Mouse (Mus musculus): ENCODE results near the gene Ddx47. TPM values are rescaled to one million over a fixed set of nuclear protein-coding genes. Genes with fewer than 3 reads are reported as not detected.

Ddx47 gene
- total RNA-seq, 1 experiment: 75.1 TPM

DNA sequence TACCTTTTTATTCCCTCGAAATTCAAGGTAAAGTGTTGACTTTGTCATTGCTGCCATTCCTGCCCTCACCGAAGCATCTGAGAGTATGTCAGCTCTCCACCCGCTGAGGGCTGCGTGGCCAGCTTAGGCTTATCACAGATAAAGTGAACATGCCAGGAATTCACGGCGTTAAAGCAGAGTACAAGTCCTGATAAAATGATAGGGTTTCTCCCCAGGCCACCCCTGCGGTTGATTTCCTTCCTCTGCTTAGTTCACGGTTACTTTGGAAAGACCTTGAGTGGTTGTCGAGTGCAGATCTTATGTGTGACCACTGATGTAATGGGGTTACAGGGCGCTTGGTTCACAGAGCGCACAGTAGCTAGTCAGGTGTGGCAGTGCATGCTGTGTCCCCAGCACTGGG, 5.8 kb downstream of the Ddx47 start:
- no peaks in the 10 kb centered on the region; a peak in 1 of 4 replicates for H3K4me1 ChIP-seq (ENCODE audit: control insufficient read depth in 2 of 2, insufficient read depth in 2 of 2, low read length in 2 of 2, poor library complexity in 1 of 2)
- H3K27ac ChIP-seq (ENCODE audit: insufficient read depth, low read depth, low read length, poor library complexity, severe bottlenecking): no peak overlapping the region
- no peak for DNase-seq (ENCODE audit: low read depth, low spot score)
- in situ Hi-C loops (cut with MboI; ENCODE audit: low sequenced_read_pairs in 2 of 2, unreplicated experiment in 2 of 2): no loop called here
- no peak overlapping the region for H3K4me3 ChIP-seq (ENCODE audit: insufficient read depth in 1 of 2, low read depth in 1 of 2, low read length in 2 of 2, poor library complexity in 1 of 2, severe bottlenecking in 1 of 2)
- H3K36me3 ChIP-seq (ENCODE audit: control insufficient read depth, insufficient read depth, low read length, poor library complexity, severe bottlenecking): peaks cover 49% of the 10 kb centered on the region
- H3K9ac ChIP-seq (ENCODE audit: insufficient read depth, low read depth, low read length, poor library complexity, severe bottlenecking): no peak overlapping the region
- H3K9me3 ChIP-seq (ENCODE audit: control insufficient read depth, insufficient read depth, low read depth, low read length): no peaks in the 10 kb centered on the region
- no peak for TF ChIP-seq MAFK (IDR thresholded peaks at IDR 0.05; ENCODE audit: insufficient read depth, low read depth, low read length)
- no peak for TF ChIP-seq ZNF384 (IDR thresholded peaks at IDR 0.05; ENCODE audit: low read depth, low read length)
- no peak for TF ChIP-seq HCFC1 (IDR thresholded peaks at IDR 0.05; ENCODE audit: borderline replicate concordance, insufficient read depth, low read length)
- no peak for TF ChIP-seq ZC3H11A (IDR thresholded peaks at IDR 0.05; ENCODE audit: borderline replicate concordance, low read depth, low read length)
- TF ChIP-seq CHD2 (IDR thresholded peaks at IDR 0.05; ENCODE audit: low read depth, low read length): no peak

DNA sequence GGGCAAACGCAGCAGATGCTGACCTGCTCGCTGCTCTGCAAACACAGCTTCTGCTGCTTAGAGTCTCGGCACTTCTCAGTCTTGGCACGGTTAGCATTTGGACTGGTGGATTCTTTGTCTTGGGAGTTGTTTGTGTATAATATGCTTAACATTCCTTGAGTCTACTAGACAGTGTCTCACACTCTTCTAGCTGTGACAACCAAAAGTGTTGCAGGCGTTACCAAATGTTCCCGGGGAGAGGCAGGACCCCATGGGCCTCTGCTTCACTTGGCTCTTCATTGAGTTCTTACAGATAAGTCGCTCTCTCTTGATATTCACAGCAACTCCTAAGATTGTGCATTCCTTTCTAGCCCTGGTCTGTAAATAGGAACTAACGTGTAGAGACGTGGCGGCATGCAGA, 8.2 kb downstream of the Ddx47 start:
- in situ Hi-C loops (cut with MboI; ENCODE audit: low sequenced_read_pairs in 2 of 2, unreplicated experiment in 2 of 2): no loop called here
- no peak overlapping the region for H3K27ac ChIP-seq (ENCODE audit: insufficient read depth, low read depth, low read length, poor library complexity, severe bottlenecking)
- DNase-seq (ENCODE audit: low read depth, low spot score): no peak
- no peak overlapping the region for H3K9ac ChIP-seq (ENCODE audit: insufficient read depth, low read depth, low read length, poor library complexity, severe bottlenecking)
- peaks cover 55% of the 10 kb centered on the region for H3K36me3 ChIP-seq (ENCODE audit: control insufficient read depth, insufficient read depth, low read length, poor library complexity, severe bottlenecking)
- no peaks in the 10 kb centered on the region for H3K9me3 ChIP-seq (ENCODE audit: control insufficient read depth, insufficient read depth, low read depth, low read length)
- TF ChIP-seq MAFK (IDR thresholded peaks at IDR 0.05; ENCODE audit: insufficient read depth, low read depth, low read length) (no peak), ZC3H11A (IDR thresholded peaks at IDR 0.05; ENCODE audit: borderline replicate concordance, low read depth, low read length) (no peak), HCFC1 (IDR thresholded peaks at IDR 0.05; ENCODE audit: borderline replicate concordance, insufficient read depth, low read length) (no peak)
- no peak overlapping the region for H3K4me3 ChIP-seq (ENCODE audit: insufficient read depth in 1 of 2, low read depth in 1 of 2, low read length in 2 of 2, poor library complexity in 1 of 2, severe bottlenecking in 1 of 2)
- no peaks in the 10 kb centered on the region for H3K4me1 ChIP-seq (ENCODE audit: control insufficient read depth in 2 of 2, insufficient read depth in 2 of 2, low read length in 2 of 2, poor library complexity in 1 of 2)

DNA sequence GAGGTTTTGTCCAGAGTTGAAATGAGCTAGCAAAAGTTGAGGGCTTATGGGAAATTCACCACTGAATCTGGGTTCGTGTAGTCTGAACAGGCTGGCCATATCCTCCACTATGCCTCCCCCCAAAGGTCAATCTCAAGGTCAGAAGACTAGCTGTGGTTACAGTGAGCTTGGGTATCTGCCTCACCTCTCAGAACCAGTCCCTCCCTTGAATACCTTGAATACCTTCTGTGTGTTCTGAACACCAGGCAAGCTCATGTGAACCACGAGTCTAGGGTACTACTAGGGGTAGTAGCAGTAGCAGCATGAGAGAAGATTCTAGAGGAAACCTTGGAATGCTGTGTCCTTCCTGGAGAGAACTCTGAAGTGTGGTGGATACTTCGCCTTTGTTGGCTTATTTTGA, 10.2 kb downstream of the Ddx47 start:
- no peak overlapping the region for H3K9ac ChIP-seq (ENCODE audit: insufficient read depth, low read depth, low read length, poor library complexity, severe bottlenecking)
- H3K4me3 ChIP-seq (ENCODE audit: insufficient read depth in 1 of 2, low read depth in 1 of 2, low read length in 2 of 2, poor library complexity in 1 of 2, severe bottlenecking in 1 of 2): no peak overlapping the region
- TF ChIP-seq ZC3H11A (IDR thresholded peaks at IDR 0.05; ENCODE audit: borderline replicate concordance, low read depth, low read length) (no peak), CHD2 (IDR thresholded peaks at IDR 0.05; ENCODE audit: low read depth, low read length) (no peak), MAFK (IDR thresholded peaks at IDR 0.05; ENCODE audit: insufficient read depth, low read depth, low read length) (no peak), ZNF384 (IDR thresholded peaks at IDR 0.05; ENCODE audit: low read depth, low read length) (no peak), HCFC1 (IDR thresholded peaks at IDR 0.05; ENCODE audit: borderline replicate concordance, insufficient read depth, low read length) (no peak)
- H3K27ac ChIP-seq (ENCODE audit: insufficient read depth, low read depth, low read length, poor library complexity, severe bottlenecking): no peak overlapping the region
- H3K4me1 ChIP-seq (ENCODE audit: control insufficient read depth in 2 of 2, insufficient read depth in 2 of 2, low read length in 2 of 2, poor library complexity in 1 of 2): no peaks in the 10 kb centered on the region
- in situ Hi-C loops (cut with MboI; ENCODE audit: low sequenced_read_pairs in 2 of 2, unreplicated experiment in 2 of 2): no loop called here
- H3K9me3 ChIP-seq (ENCODE audit: control insufficient read depth, insufficient read depth, low read depth, low read length): no peaks in the 10 kb centered on the region
- peaks cover 44% of the 10 kb centered on the region for H3K36me3 ChIP-seq (ENCODE audit: control insufficient read depth, insufficient read depth, low read length, poor library complexity, severe bottlenecking)
- no peak for DNase-seq (ENCODE audit: low read depth, low spot score)

DNA sequence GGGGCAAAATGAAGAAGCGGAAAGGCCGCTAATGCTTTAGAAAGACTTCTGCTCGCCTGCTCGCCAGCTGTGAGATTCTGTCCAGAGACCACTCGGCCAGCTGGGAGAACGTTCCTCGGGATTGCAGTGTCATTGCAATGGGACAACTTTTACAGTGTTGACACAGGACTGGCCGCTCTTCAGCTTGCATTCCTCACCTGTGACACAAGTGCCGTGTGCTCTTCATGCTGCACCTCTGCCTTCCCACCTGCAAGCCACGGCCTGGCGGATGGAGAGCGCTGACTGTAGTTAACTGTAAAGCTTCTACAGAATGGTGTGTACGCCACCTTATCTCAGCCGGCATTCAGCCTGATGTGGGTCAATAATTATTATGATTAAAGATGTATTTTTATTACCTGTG, 12.0 kb downstream of the Ddx47 start:
- TF ChIP-seq CHD2 (IDR thresholded peaks at IDR 0.05; ENCODE audit: low read depth, low read length) (no peak), ZC3H11A (IDR thresholded peaks at IDR 0.05; ENCODE audit: borderline replicate concordance, low read depth, low read length) (no peak), HCFC1 (IDR thresholded peaks at IDR 0.05; ENCODE audit: borderline replicate concordance, insufficient read depth, low read length) (no peak), ZNF384 (IDR thresholded peaks at IDR 0.05; ENCODE audit: low read depth, low read length) (no peak), MAFK (IDR thresholded peaks at IDR 0.05; ENCODE audit: insufficient read depth, low read depth, low read length) (no peak)
- in situ Hi-C loops (cut with MboI; ENCODE audit: low sequenced_read_pairs in 2 of 2, unreplicated experiment in 2 of 2): no loop called here
- H3K27ac ChIP-seq (ENCODE audit: insufficient read depth, low read depth, low read length, poor library complexity, severe bottlenecking): no peak overlapping the region
- H3K9me3 ChIP-seq (ENCODE audit: control insufficient read depth, insufficient read depth, low read depth, low read length): no peaks in the 10 kb centered on the region
- no peak overlapping the region for H3K9ac ChIP-seq (ENCODE audit: insufficient read depth, low read depth, low read length, poor library complexity, severe bottlenecking)
- H3K36me3 ChIP-seq (ENCODE audit: control insufficient read depth, insufficient read depth, low read length, poor library complexity, severe bottlenecking): peaks cover 29% of the 10 kb centered on the region
- H3K4me1 ChIP-seq (ENCODE audit: control insufficient read depth in 2 of 2, insufficient read depth in 2 of 2, low read length in 2 of 2, poor library complexity in 1 of 2): no peaks in the 10 kb centered on the region
- no peak for DNase-seq (ENCODE audit: low read depth, low spot score)
- H3K4me3 ChIP-seq (ENCODE audit: insufficient read depth in 1 of 2, low read depth in 1 of 2, low read length in 2 of 2, poor library complexity in 1 of 2, severe bottlenecking in 1 of 2): no peak overlapping the region

DNA sequence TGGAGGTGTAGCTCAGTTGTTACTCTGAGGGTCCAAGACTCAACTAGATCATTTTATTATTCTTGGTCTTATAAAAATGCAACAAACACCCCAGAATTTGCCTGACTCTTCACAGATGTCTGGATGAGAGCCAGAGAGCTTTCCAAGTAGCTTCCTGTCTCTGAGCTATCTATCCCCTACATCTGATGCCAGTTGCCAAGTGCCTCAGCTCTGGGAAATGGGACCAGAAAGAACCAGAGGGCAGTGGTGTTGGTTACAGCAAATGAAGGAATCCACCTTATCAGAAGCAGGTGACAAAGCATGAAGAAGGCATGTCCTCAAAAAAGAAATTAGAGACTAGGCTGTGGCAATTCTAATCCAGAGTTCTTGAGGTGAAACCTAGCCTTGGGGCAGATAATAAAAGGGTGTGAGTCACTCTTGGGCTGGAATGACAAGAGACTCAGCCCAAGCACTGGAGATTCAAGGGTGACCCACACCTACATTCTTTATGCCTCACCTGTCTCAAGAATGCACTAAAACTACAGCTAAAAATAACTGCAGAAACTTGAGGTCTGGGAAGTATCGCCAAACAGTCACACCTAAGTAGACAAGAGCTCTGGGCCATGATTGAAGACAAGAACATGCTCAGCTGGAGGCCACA, 13.5 kb downstream of the Ddx47 start:
- no peaks in the 10 kb centered on the region for H3K9me3 ChIP-seq (ENCODE audit: control insufficient read depth, insufficient read depth, low read depth, low read length)
- H3K36me3 ChIP-seq (ENCODE audit: control insufficient read depth, insufficient read depth, low read length, poor library complexity, severe bottlenecking): peaks cover 20% of the 10 kb centered on the region
- no peak overlapping the region for H3K4me3 ChIP-seq (ENCODE audit: insufficient read depth in 1 of 2, low read depth in 1 of 2, low read length in 2 of 2, poor library complexity in 1 of 2, severe bottlenecking in 1 of 2)
- in situ Hi-C loops (cut with MboI; ENCODE audit: low sequenced_read_pairs in 2 of 2, unreplicated experiment in 2 of 2): no loop called here
- H3K27ac ChIP-seq (ENCODE audit: insufficient read depth, low read depth, low read length, poor library complexity, severe bottlenecking): no peak overlapping the region
- H3K9ac ChIP-seq (ENCODE audit: insufficient read depth, low read depth, low read length, poor library complexity, severe bottlenecking): no peak overlapping the region
- TF ChIP-seq ZC3H11A (IDR thresholded peaks at IDR 0.05; ENCODE audit: borderline replicate concordance, low read depth, low read length) (no peak), HCFC1 (IDR thresholded peaks at IDR 0.05; ENCODE audit: borderline replicate concordance, insufficient read depth, low read length) (no peak), CHD2 (IDR thresholded peaks at IDR 0.05; ENCODE audit: low read depth, low read length) (no peak), ZNF384 (IDR thresholded peaks at IDR 0.05; ENCODE audit: low read depth, low read length) (no peak), MAFK (IDR thresholded peaks at IDR 0.05; ENCODE audit: insufficient read depth, low read depth, low read length) (no peak)
- DNase-seq (ENCODE audit: low read depth, low spot score): no peak
- H3K4me1 ChIP-seq (ENCODE audit: control insufficient read depth in 2 of 2, insufficient read depth in 2 of 2, low read length in 2 of 2, poor library complexity in 1 of 2): no peaks in the 10 kb centered on the region

Measured in ES-E14 (cell line).